Mouse (Mus musculus): Measurements from ENCODE around the gene 6430531B16Rik. TPM values are rescaled to one million over a fixed set of nuclear protein-coding genes. Genes with fewer than 3 reads are reported as not detected.
A peak's percentile ranks its signal among the peaks of the same experiment; 100 is the strongest.

6430531B16Rik gene
- total RNA-seq, 1 experiment from 2014 or later: 0.61 TPM

DNA sequence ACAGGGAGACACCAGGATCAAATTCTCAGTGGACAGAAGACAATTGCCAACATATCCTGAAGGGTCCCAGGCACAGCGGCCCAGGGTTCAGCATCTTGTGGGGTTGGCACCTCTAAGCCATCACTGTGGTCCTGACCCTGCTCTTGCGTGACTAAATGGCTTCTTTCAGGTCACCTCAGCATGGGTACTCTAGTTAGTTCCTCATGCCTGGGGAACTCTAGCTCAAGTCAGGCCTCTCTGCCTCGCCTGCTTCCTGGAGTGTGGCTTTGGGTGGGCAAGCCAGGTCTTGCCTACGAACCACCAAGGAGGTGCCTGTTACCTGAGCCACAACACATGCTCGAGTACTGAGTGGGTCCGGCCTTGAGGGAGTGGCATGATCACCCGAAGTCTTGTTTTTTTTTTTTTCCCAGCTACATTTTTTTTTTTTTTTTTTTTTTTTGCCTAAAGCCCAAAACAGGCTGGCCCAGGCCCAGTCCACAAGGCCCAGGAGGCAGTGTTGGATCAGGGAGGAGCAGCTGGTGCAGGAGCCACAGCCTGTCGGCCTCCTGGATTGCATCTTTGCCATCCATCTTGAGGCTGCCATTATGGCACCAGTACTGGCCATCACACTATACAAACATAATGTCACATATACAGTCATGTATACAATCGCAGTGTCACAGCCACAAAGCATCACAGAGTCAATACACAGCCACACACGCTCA is 8.2 kb downstream of the 6430531B16Rik start:
- no peak for DNase-seq

DNA sequence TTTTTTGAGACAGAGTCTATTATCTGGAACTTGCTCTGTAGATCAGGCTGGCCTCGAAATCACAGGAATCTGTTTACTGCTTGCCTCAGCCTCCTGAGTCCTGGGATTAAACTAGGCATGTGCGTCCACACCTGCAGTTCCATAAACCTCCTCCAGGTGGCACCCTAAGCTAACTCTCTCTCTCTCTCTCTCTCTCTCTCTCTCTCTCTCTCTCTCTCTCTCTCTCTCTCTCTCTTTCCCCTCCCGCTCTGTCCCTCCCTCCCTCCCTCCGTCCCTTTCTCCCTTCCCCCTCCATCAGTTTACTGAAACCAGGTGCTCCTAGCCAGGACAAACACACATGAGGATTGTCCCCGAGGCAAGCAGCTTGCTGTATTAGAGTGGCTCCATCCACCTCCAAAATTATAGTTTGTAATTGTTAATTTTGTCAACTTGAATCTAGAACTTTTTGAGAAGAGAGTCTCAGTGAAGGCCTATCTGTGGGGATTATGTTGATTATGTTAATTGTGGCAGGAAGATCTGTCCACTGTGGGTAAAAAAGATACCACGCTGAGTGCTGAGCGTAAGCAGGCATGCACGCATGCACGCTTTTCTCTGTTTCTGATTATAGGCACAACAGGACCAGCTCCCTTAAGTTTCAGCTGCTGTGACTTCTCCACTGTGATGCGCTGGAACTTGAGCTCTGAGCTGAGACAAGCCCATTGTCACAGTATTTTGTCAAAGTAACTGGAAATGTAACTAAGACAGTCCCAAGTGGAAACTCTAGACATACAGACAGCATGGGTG is 9.0 kb downstream of the 6430531B16Rik start:
- peak; percentile 78 for DNase-seq

DNA sequence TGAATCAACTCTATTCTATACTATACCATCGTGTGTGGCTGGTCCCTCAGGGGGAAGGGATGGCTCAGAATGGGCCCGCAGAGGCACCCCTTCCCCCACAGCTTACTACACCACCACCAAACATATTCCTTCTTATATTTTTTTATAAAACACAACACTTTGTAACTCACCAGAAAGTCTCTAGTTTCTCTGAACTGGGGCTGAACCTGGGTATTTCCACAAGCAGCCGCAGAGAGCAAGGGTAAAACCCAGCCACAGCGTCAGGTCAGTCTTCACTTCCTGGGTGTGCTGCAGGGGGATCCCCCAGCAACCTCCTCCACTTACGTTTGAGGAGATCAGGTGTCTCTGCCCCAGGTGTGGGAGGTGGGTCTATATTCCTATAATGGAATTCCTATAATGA is 10.1 kb downstream of the 6430531B16Rik start:
- DNase-seq: no peak

DNA sequence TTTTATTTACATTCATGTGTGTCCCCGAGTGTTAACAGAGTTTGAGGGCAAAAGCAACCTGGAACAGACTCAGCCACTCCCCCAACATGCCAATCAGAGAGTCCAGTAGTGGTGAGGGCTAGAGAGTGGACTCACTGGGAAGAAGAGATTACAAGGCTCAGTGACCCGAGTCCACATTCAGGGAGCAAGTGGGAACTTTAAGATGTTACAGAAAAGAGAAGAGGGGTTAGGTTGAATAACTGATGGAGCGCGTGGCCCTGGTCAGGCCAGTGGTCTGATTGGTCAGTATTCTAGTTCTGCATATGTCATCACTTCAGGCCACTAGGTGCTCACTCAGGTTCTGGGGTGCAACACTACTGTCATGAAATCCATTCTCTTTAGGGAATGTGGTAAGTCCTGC is 11.4 kb downstream of the 6430531B16Rik start:
- no peak for DNase-seq

DNA sequence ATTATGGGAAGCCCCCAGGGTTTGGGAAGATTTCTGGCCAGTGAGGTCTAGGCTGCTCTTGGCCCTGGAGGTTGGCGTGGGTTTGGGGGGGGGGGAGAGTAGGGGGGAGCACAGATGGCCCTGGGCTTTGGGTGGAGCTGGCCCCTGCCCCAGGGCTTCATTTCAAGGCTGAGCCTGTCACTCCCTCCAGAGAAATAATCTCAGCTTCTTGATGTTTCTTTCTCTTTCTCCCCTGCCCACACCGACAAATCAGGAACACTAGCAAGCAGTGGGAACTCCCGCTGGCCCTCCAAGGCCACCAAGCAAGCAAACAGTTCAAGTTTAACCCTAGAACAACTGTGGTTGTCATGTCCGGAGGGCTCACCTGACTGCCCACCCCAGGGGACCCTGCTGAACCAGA is 14.7 kb downstream of the 6430531B16Rik start:
- no peak for DNase-seq

DNA sequence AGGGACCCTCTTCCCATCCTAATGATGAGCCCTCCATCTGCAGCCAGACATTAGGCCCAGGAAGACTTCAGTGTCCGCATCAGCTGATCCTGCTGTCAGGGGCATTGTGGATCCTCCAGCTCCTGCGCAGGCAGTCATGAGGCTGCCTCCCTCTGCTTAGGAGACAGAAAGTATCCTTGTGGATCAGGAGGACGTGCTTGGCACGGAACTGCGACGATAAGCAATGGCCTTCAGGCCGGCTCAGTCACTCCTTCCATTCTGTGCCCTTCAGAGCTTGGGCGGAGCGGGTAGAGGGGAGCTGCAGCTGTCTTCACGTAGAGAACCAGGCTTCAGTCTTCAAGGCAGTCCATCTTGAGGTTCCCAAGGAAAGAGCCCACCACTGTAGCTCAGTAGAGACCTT is 17.4 kb downstream of the 6430531B16Rik start:
- peak; percentile 68 for DNase-seq

DNA sequence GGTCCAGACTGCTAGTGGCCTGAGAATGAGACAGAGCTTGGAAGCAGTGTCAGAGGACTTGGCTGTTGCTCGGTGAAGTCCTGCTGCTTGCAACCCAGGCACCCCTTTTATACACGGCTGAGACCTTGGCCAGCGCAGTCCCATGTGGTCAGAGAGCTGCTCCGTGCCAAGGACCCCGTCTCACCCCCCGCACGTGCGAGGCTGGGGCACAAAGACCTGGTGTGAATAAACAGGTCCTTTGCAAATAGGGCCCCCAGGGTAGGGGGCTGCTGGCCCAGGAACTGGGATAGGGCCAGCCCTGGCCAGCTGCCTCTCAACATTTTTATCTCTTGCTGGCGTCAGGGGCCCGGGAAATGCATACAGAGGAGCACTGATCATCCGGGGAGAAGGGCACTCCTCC is 20.6 kb downstream of the 6430531B16Rik start:
- peak; percentile 49 for DNase-seq

DNA sequence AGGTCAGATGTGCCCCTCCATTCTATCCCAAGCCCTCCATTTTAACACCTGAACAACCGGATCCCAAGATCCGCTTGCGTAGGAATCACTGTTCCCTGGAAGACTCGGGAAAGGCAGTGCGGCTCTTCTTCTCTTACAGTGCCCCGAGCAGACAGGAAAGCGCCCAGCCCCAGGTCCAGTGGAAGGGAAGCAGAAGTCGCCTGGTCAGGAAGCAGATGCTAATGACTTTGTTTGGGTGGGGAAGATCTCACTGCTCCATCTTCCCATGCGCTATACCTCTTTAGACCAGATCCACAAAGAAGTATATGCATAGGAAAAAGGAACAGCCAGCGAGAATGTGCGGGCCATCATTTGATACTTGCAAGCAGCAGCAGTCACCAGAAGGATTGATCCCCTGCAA is 21.1 kb downstream of the 6430531B16Rik start:
- DNase-seq: no peak

DNA sequence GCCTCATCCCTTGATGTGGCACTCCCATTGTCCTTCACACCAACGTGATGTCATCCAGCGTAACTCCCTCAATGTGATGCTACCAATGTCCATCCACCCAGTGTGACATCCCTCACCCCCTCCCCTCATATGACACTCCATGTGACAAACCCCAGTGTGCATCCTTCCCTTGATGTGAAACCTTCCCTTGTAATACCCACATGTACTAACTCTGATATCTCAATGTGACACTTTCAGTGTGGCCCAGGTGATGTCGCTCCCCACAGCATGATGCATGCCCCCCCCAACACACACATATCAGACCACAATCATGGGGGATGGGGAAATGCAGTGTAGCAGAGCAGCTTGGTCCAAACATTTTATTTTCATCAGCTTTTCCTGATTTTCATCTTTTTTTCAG is 21.9 kb downstream of the 6430531B16Rik start:
- no peak for DNase-seq

DNA sequence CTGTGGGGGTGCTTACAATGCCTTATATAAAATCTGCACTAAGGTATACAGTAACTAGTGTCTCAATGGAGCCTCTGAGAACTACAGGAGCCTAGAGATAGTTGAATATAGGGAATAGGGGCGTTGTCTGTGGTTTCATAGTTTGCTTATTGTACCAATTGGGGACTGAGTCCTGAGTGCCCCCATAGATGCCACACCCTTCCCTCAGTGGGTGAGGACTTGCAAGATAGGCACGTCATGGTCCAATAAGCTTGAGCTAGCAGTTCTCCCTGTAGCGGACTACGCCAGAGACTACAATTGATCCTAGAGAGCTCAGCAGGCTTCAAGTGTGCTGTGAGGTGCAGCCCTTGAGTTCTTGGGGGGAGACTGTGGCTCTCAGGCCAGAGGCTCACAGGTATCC is 23.1 kb downstream of the 6430531B16Rik start:
- DNase-seq: no peak

DNA sequence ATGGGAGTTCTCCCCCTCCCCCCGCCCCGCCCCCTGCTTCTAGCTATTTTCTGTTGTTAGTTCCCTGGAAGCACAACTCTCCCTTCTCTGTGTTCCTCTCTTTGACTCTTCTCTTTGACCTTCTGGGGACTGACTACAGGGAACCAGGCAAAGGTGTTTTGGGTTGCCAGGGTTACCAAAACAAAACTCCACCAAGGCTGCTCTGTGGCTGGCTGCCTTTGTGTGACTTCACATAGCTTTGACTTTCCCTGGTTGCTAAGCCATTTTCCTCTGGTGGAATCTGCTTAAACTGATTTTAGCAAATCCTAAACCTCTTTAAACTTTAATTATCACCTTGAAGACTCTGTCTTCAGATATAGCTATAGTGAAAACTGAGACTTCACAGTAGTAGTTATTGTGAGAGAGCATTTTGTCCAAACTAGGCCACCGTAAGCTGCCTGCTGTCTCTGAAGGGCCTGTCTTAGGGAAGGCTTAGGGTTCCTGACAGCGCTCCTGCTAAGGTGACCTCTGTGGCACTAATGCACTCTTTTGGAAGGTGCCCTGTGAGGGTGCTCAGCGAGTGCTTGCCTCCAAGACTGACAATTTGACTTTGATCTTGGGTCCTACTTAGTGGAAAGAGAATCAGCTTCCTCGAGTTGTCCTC is 26.4 kb downstream of the 6430531B16Rik start:
- no peak for DNase-seq

DNA sequence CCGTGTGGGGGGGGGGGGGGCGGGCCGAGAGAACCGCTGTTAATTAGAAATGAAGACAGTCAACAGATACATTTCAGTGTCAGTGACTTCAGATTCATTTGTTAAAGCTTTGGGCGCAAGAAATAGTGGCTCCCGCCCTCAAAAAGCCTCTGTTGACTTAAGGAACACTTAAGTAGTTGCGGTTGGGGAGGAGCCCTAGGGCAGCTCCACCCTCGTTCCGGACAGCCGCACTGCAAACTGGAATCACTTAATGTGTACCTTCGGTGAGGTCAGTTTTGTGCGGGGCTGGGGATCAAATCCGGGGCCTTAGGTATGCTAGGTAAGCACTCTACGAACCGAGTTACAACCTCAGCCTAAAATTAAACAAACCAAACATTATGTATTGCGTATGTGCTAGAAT is 27.5 kb downstream of the 6430531B16Rik start:
- DNase-seq: no peak

DNA sequence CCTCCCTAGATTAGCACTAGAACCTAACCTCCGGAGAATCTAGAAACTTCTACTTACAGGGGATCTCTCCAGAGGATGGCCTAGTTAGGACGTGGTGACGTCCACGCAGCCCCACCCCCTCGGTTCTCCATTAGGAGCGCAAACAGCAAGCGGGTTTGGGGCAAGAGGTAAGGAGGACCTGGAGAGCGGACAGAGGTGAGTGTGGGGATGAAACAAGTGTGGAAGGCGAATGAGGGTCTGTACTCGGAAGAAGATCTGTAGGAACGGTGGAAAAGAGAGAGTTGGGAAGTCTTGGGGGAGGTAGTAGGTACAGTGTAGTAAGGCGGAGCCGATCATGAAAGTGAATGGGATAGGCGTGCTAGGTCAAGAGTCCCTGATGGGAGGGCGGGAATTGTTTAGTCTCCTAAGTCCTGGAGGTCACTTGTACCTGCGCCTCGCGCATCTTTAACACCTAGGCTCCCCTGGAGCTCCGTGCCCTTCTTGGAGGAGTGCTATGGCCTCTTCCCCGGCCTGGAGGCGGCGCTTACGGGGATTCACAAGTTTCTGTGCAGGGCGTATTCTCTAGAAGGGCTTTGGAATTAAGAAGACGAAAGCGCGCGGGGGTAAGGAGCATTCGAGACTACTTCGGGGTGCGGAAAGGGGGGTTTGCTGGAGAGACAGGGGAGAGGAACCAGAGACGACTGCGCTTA is 28.1 kb downstream of the 6430531B16Rik start:
- DNase-seq: peak; percentile 66

DNA sequence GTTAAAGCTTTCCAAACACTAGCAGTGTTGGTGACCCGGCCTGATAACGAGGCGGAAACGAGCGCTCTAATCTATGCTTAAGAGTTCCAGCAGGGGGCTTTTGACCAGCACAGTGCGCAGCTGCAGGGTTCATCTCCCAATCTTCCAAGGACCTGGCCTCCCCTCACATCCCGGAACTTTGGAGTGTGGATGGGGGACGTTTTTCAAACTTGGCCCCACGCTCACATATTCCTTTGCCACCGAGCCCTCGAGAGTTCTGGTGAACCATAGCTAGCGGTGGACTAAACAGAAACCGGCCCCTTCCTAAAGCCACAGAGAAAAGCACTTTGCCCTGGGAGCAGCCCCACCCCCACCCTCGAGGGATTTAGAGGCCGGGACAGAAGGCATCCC is 28.7 kb downstream of the 6430531B16Rik start:
- DNase-seq: peak; percentile 53

DNA sequence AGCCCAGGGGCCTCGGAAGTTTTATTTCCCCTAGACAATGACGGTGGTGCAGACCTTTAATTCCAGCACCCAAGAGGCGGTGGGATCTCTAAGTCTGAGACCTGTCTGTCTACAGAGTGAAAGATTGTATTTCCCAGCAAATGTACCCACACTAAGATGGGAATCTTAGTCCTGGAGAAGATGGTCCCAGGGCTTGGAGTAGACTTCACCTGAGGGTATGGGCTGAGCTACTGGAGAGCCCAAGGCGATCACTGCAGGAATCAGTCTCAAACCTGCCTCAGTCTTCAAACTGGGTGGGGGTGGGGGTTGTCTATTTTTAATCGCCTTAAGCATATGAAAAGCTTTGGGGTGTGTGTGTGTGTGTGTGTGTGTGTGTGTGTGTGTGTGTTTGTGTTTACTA is 32.5 kb downstream of the 6430531B16Rik start:
- DNase-seq: no peak

DNA sequence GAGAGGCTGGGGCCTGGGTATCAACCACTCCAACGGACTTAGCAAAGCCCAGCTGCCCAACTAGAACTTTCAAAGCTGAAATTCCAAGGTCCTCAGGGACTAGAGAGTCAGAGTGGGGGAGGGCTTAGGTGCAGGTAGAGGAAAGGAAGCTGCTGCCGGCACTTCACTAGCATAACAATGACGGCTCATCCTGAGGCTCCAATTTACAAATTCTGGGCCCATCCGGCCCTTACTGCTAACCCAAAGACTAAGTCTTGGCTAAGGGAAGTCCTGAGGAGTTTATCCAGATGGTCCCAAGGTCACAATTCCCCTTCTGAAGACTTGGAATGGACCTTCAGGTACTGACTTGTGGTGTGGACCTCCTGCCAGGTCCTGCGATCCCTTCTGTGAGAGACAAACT is 33.0 kb downstream of the 6430531B16Rik start:
- no peak for DNase-seq

DNA sequence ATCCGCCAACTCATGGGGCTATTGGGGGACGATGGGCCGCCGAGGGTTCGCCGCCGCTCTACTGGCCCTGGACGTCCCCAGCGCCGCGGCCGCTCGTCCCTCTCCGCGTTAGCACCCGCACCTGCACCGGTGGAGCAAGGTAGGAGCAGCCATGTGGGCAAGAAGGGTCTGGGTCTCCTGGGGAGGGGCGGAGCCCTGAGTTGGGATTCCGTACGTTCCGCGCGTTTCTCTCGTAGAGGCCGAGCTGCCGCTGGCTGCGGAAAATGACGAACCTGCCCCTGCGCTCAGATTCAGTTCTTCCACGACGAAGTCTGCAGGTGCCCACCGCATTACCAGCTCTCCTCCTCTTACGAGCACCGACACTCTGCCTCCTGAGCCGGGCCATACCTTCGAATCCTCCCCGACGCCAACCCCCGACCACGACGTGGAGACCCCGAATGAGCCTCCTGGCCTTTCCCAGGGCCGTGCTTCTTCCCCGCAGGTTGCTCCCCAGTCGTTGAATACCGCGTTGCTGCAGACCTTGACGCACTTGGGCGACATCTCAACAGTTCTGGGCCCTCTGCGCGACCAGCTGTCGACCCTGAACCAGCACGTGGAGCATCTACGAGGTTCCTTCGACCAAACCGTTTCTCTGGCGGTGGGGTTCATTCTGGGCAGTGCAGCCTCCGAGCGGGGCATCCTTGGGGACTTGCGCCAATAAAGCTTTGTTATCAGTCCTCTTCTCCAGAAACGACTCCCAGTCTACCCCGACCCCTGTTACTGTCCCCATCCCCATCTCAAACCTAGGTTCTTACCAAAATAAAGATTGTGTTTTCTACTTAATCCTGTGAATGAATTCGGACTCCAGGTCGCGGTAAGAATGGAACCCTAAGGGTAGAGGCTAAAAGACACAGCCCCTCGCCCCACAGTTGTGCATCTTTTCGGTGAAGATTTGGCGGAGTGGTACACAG is 34.0 kb downstream of the 6430531B16Rik start:
- DNase-seq: no peak

DNA sequence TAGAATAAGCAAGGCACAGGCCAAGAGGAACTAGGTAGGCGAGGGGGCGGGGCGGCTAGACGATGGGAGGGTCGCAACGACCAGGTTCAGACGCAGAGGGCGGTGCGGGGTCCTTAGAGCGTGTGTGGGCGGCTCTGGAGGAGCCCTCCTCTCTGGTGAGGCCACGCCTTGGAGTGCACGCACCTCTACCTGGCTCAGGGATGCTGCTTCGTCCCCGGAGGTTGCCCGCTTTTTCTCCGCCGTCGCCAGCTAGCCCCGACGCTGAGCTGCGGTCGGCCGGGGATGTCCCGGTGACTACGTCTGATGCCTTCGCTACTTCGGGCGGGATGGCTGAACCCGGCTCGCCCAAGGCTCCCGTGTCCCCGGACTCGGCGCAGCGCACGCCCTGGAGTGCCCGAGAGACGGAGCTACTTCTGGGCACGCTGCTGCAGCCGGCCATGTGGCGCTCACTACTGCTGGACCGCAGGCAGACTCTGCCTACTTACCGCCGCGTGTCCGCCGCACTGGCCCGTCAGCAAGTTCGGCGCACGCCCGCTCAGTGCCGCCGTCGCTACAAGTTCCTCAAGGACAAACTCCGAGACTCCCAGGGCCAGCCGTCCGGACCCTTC is 34.8 kb downstream of the 6430531B16Rik start, which contains the start of gene Utf1:
Utf1 (plus strand) TSS at position 116 of the 608 bp plus-strand sequence.
- DNase-seq: peak; percentile 52

DNA sequence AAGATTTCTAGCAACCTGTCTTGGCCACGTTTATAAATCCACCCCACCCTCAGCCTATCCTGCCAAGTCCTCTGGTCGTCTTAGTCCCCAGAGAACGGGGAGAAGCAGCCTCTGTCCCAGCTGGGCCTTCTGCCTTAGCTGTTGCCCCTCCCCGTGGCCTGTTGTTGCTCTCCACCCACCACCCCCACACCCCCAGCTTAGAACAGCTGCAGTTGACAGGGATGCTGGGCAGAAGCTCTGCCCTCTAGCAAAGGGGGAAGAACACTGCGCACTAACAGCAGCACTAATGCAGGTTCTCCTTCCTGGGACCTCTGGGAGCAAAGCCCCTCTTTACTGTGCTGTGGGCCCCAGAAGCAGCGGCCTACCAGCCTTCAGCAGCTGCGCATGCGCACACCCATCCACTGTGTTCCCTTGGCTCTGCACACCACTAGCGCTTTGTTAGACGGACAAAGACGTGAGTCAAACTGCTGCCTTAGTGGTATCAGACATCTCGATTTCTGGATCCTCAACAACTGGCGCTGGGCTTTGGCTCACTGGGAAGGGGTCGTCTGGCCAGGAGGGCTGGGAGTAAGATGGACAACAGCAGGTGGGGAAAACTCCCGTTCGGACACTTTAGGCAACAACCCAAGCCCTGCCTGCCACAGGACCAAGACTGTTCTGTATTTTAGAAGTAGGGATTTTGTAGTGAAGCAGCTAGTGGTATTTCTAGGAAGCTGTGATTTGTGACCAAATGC is 37.9 kb downstream of the 6430531B16Rik start:
- no peak for DNase-seq

DNA sequence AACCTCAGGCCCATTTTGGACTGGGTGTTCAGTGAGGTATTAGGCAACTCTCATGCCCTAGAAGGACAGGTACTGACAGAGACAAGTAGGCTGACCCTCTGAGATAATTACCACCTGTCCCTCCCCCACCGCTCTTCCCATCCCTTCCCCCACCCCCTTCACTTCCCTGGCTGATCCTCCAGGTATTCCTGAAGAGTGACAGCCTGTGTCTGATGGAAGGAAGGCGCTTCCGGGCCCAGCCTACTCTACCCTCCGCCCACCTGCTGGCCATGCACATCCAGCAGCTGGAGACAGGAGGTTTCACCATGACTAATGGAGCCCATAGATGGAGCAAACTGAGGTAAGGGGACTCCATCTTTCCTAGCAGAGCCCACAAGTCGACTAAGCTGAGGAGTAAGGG is 40.7 kb downstream of the 6430531B16Rik start:
- no peak for DNase-seq

Data from adrenal gland, postnatal 25 days (tissue).